Mouse (Mus musculus) left cerebral cortex, adult 11 months (tissue): ENCODE measurements around the gene Tmem254c.
"Not testable (repeated sequence)": the region's sequence is repeated elsewhere in the genome, so short reads cannot be mapped to it uniquely, and the experiment has no call there.

Experiments used
- DNase-seq: peaks from one replicate; pipeline ENCODE4 v3.0.0; 2022; ENCODE audit warnings: low spot score

The Tmem254c gene

DNA sequence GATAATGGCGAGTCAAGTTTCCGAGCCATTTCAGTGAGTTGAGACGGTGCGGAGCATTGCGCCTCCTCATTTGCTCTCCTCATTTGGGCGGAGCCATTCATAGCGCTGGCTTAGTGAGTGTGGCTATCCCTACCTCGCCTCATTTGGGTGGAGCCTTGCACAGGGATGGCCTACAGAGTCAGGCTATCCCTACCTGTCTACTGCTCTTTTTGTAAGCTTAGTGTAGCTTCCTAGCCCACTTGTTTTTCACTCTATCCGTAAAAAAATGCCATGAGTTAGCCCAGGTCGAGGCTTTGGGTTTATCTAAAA lies at the start of gene Tmem254c:
TSS of gene Tmem254c (minus strand) at position 31 of the 309 bp plus-strand sequence.
- not testable (repeated sequence) for DNase-seq

DNA sequence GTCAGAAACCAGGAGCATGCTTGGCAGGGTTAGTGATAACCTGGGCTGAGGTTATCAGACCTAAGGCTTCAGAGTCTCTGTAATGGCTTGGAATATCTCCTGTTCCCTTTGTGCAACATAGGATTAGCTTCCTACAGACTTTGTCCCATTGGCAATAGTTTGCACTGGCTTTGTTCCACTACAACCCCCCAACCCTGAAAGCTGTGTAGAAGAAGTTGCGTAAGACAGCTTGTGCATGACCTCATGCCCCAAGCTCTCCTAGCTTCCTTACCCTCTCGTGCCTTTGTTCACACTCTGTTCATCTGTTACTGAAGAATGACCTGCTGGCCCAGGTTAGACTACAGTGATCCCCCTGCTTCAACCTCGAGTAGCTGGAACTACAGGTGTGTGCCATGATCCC lies 30.5 kb upstream of the Tmem254c start:
- DNase-seq: not testable (repeated sequence)

DNA sequence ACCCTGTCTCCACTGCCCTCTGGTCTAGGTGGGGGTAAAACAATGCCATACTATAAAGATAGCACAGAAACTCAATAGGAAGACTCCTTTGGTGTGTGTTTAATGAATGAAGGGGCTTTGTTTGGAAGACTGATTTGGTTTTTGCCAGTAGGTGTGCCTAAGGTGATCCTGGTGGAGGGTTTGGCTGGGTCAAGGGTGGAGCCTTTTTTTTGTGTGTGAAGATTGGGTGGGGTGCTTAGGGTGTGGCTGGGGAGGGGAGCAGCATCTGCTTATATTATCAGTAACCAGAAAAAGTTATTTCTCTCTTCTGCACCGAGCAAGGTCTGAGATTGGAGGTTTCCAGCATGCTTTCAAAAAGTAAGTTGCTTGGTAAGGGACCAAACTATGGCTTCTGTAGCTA lies 14.8 kb upstream of the Tmem254c start, which contains the start of gene Cphx3:
TSS of gene Cphx3 (plus strand) at position 301 of the 400 bp plus-strand sequence.
- not testable (repeated sequence) for DNase-seq

DNA sequence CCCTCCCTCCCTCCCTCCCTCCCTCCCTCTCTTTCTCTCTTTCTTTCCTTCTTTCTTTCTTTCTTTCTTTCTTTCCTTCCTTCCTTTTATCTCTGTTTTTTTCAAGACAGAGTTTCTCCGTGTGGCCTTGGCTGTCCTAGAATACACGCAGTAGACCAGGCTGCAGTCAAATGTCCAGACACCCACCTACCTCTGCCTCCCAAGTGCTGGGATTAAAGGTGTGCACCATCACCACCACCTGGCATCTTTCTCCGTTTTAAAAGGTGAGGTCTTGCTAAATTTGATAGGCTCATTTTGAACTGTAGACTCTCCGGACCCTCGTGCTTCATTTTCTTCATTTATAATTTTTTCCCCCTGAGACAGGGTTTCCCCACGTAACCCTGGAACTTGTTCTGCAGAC lies 14.1 kb upstream of the Tmem254c start, which contains the start of gene Cphx2:
TSS of gene Cphx2 (plus strand) at position 301 of the 400 bp plus-strand sequence.
- DNase-seq: not testable (repeated sequence)

DNA sequence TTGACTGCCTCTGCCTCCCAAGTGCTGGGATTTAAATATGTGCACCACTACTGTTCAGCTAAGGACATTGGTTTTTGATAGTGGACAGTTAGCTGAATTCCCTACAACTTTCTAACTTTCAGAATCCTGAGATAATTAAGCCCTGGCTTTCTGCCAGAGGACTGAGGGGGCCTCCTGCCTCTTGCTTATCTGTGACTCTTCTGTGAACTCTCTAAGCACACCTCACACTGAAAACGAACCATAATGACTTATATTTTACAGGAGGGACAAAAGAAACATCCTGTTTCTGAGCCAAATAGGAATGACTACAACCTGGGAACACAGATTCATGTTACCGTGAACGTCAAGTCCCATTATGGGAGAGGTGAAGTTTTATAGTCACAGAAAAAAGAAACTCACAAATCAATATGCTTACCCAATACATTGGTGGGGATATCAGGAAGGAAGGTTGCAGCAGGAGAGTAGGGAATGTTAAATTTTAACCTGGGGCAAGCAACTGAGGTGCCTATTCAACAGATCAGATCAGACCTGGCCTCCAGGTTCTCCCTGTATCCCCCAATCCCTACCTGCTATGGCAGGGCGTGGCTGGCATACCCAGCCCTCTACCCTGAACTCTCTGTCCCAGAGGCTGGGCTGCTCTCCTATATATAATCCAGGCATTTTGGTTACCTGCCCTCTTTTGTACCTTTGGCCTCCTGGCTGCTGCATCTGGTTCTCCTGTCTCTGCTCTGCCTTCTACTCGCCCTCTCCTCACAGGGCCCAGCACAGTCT lies 9.7 kb upstream of the Tmem254c start:
- not testable (repeated sequence) for DNase-seq

DNA sequence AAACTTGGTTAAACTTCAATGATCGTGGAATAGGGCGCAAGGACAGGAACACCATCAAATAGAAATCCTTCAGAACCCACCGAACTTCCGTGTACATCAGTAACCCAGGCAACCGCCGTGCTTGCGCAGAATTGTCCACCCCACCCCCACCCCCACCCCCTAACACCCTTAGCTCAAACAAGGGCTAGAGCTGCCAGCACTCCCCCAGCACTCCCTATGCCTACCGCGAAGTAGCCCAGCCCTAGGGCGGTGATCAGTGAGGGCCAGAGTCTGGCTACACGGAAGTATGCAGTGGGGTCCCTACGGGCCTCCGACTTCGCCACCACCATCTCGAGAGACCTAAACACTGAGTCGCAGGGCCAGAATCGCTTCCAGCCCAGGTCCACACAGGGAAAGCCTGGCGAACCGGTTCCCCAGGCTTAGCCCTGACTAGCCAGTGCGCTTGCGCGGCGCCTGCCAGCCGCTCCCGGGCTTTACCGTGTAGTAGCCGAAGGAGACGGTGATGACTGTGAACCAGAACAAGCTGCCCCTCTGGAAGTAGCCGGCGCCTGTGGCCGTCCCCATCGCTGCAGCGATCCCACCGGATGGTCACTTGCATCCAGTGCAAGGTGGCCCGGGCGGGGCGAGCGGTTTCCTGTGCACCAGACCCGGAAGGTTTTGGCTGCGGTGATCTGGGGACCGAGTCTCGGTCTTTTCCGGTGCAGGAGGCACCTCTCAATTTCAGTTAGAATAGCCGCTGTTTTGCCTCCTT lies 406 bp downstream of the Tmem254c start:
- not testable (repeated sequence) for DNase-seq

DNA sequence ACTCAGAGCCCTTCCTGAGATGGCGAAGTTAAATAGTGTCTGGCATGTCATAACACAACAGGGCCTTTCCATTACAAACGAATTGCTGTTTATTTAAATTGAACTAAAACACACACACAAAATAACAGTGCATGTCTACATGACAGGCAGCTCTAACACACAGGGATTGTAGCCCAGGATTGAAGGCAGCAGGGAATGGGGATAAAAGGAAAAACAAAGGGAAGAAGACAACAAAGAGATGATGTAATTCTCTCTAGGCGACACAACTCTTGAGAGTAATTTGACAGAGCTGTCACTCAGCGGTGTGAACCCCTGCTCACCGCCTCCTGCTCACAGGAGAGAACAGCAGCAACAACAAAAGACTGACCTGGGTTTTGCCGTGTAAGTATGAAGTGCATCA lies 7.8 kb downstream of the Tmem254c start:
- DNase-seq: not testable (repeated sequence)

DNA sequence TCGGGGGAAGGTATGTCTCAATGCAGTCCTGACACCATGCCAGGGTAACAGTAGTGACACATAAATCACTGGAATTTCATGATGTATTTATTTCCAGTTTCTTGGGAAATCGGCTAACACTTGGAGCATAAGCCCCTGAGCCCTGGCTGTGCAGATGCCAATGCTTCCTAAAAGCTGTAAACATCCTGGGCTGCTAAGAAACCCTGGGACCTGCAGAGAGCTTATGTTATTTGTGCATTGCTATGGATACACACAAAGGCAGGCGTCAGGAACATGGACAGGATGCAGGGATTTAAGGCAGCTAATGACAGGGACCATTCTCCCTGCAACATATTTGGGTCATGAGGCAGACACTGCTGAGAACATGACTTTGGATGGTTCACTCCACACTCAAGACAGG lies 9.0 kb downstream of the Tmem254c start:
- DNase-seq: not testable (repeated sequence)

DNA sequence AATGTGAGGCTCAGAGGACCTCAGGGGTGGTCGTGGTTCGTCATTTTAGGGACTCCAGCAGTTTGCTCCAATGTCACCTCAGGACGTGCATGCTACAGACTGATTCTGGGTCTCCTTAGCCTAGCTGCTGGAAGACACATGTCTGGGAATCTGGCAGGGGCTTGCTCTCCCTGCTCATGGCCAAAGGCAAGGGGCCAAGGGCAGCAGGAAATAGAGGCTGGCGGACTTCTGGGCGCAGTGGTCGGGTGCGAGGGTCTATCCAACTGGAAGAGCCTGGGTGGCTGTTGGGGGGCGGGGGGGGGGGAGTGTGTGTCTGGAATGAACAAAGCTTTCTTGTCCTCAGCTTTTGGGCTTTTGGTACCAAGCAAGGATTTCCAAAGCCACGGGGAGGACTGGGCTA lies 18.4 kb downstream of the Tmem254c start:
- not testable (repeated sequence) for DNase-seq

DNA sequence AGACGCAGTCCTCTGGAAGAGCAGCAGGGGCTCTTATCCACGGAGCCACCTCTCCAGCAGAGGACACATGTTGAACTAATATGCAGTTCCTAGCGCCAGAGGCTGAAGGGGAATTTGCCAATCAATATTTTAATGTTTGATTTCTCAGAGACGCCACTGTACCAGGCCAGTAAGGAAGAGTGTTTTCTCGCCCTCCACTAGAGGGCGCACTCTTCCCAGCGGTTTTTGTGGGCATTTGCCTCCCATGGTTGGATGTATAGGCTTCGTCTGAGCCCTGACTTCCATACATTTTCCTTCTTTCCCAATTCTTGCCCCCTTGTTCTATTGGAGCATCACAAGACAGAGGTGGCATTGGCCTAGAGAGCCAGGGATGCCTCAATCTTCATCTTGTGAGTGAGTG lies 20.1 kb downstream of the Tmem254c start:
- not testable (repeated sequence) for DNase-seq

DNA sequence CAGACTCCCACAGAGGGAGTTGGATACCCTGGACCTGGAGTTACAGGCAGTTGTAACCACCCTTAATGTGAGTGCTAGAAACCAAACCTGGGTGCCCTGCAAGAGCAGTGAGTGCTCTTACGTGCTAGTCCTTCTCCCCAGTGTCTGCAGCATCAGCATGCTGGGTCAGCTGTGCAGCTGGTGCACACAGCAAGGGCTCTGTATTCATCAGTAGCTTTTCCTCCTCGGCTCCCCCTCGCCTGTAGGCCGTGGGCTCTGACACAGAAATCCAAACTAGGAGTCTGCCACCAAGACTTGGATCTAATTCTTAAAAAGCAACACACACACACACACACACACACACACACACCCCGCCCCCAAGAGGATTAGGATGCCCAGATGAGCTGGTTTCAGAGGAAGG lies 22.1 kb downstream of the Tmem254c start:
- DNase-seq: not testable (repeated sequence)

DNA sequence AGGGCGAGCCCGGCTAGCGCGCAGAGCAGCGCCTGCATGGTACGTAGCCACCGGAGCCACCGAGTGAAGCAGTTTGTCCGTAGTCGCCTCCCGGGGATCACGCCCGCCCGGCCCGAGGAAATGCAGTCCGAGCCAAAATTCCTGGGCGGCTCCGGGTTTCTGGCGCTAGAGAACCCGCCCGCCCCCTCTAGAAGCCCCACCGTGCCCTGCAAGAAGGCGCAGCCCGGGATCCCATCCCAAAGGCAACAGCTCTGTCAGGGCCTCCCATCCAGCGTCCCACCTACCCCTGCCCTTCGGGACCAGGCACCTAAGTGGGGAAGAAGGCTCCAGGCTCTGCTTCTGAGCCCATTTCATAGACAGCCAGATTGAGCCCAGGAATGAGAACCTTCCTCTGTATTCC lies 24.5 kb downstream of the Tmem254c start, which contains the start of gene Gm9780:
TSS of gene Gm9780 (minus strand) at position 101 of the 400 bp plus-strand sequence.
- not testable (repeated sequence) for DNase-seq

DNA sequence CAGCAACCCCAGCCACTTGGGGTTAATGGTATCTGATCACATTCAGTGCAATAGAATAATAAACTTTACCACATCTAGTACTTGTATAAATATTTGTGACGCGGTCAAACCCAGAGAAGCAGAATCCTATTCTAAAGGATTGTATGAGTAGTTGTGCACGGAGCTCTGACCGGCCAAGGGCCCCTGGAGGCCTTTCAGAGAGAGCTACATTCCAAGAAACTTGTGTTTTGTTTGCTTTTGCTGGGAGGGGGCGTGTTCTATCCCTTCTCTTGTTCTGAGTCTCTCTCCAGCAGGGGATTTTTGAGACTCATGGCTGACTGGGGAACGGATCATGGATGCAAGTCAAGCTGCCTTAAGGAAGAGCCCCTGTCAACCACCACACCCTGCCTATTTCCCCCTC lies 31.7 kb downstream of the Tmem254c start:
- not testable (repeated sequence) for DNase-seq

DNA sequence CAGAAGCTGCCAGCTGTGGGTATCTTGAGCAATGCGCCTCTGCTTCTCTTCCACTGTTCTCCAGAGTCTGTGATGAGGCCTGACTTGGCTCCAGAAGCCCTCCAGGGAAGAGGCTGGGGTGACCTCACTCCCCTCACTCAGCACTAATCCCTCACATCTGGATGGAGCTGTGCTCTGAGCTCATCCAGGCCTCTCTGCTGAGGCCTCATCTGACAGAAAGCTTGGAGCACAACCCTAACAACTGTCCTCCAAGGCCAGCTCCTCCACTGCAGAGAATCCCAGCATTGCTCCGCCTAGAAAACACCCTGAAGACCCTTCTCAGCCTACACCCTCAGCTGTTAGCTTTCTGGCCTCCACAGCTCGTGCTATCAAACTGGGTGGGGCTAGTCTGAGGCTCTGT lies 32.8 kb downstream of the Tmem254c start:
- not testable (repeated sequence) for DNase-seq

DNA sequence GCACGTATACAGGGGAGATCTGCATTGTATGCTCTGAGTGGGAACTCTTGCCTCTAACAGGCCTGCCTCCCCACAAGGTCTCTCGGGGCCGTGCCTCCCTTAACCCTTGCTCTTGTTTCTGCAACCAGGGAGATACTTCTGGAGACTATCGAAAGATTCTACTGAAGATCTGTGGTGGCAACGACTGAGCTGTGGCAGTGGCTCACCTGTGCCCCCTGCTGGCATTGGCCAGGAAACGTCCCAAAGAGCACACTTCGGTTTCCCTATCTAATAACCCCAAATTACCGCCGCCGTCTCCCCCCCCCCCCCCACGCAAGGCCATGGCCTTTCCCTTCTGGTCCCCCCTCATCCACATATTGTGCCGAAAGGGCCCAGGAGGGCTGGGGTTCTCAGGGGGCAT lies 41.5 kb downstream of the Tmem254c start:
- DNase-seq: not testable (repeated sequence)

DNA sequence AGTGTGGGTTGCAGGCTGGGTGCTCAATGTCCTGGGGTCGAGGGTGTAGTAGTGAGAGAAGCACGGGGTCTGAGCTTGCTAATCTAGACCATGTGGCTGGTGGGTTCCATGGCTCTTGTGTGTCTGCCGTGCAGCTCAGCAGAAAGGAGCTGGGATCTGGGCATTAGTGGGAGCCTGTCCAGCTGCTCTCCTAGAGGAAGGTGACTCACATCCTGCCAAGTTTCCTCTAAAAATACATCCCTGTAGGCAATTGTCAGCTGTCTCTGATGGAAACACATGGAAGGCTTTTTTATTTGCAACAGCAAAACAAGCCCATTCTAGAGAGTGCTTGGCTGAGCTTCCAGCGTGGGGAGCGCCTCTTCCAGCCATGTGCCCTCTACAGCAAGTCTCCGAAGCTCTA lies 44.3 kb downstream of the Tmem254c start:
- not testable (repeated sequence) for DNase-seq

DNA sequence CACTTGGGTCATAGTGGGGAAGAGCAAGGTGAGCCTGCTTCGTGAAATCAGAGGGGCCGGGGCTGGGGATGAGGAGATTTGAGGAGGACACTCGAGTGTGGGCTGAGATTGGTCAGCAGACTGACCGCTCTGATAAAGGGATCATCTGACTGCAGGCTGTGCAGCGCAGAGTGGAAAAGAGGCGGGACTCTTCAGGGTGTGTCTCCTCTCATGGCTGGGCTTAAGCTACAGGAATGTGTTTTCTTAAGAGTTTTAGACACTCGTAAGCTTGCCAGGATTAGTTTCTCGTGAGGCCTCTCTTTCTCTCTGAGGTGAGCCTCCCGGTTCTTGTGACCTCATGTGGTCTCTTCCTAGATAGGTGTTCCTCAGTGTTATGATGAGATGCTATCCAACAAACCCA lies 45.6 kb downstream of the Tmem254c start:
- not testable (repeated sequence) for DNase-seq

DNA sequence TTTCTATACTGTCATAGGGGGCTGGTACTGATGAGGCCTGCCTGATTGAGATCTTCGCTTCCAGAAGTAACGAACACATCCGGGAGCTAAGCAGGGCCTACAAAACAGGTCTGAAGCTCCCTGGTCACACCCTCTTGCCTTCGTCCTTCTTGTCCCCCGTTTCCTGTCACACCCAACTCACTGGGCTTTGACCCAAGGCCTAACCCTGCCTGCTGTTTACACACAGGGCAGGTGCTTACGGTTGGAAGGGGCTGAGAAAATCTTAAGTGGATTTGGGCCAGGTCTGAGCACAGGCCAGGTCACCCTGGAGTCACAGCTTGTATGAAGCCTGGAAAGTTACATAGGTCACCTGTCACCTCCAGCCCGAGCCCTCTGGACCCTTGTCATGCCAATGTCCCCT lies 50.7 kb downstream of the Tmem254c start:
- not testable (repeated sequence) for DNase-seq
